Mouse (Mus musculus): Measurements from ENCODE around the gene Stxbp6.

Stxbp6 gene

DNA sequence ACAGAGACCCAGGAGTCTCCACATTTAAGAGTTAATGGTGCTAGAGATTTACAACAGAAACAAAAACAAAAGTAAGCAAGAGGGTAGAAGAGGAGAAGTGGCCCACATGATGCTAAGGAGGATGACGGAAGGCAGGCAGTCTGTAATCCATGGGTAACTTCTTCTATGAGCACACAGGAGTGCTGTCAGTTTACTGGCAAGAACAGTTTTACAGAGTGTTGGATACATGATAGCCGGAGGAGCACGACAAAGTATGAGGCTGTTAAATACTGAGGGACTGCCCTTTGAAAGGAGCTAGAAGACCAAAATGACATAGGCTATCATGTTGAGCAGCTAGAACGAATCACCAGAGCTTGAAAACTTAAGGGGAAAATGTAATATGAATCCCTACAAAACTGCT, 81.7 kb downstream of the Stxbp6 start:
- DNase-seq = no peak

DNA sequence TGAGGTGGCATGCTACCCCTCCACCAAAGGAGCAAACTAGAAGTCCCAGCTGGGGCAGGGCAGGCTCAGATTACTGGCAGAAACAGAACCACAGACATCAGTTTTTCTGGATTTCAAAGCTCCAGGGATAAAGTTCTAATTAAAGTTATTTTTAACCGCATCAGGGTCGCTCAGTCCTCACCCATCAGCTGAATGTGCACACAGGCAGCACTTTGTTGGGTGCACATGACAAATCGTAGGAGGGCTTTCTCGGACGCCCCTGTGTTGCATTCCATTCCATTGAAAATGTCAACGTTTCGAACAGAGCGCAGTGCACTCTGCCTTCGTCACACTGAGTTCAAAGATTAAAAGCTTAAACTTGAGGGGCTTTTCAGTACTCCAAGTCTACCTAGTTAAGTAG, 84.1 kb downstream of the Stxbp6 start:
- DNase-seq = no peak

DNA sequence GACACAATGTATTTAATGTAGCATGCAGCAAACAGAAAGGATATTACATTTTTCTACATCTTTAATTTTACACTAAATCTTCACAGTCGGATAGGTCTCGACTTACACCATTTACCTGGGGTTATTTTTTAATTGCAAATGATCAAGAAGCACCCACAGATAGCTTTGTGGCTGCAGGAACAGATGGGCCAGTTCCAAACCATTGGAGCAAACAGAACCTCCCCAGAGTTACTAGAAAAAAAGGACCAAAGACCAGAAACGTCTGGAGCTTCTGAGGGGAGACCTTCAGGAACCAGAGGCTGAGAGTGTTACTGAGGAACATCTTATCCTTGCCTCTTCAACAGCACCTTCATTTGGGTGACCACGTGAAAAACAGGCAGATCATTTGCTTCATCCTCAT, 85.5 kb downstream of the Stxbp6 start:
- DNase-seq = no peak

DNA sequence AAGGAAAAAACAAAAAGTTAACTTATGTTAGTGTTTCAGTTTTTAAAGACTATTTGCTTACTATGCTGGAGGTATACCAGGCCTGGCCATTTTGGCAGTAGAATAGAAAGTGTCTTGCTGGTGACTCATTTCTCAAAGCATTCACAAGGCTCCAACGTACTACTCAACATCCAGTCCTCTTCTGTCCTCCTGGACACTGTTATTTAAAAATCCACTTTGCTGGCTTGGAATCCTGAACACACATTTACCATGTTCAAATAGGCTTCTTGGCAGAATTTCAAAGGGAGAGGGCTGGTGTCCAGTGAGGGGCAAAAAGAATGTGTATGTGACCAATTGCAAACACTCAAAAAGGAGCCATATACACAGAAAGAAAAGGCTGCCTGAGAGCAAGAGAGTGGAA, 86.7 kb downstream of the Stxbp6 start:
- no peak for DNase-seq

DNA sequence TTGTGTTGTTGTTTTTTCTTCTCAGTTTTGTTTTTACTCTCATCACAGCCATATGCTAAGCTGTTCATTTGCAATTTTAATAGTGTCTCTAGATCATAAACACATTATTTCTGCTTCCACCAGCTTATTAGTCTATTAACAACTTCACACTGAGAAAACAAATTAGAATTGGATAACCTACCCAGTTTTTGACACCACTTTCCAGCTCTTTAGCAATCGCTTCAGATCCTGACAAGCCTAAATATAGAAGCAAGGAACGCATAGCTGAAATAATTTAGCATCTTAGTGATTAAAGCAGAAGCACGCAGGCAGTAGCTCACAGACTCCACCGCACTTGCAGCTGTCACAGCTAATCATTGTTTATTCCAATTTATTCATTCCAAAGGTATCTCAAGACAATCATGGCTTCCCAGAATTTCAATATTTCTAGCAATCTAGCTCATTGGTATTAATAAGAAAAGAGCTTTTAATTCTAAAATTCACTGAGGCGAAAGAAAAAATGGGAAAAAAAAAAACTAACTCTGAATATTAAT, 95.1 kb downstream of the Stxbp6 start:
- DNase-seq = no peak

DNA sequence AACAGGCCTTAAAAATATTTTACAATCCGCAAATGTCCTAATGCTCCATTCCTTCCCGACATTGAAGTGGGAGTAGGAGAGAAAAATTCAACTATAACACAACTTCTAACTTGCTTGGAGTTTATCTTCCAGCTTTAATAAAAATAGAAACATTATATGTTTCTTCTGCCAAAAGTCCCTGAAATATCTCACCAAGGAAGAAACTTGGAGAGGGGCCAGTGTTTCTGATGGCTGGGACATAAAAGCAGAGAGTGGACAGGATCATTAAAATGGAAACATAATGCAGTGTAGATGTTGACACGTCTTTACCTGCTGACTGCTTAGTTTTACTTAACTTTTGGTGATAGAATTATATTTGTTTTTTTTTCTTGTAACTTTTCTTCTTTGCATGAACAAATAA, 99.2 kb downstream of the Stxbp6 start:
- no peak for DNase-seq

DNA sequence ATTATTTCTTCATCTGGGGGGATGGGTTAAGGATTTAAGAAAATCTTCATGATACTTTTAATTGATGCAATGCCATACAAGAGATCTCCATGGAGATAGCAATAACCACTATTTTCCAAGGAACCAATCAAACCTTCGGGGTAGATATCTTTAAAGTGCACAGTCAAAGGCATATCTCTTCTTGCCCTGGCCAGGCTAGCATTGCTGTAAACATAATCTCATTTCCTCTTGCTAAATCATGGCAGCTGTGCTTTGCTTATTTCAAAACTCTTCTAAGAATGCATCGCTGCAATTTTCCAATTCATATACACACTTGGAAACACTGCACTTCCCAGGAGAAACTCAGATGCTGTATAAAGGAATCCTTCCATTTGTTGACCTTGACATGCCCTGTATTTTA, 103.0 kb downstream of the Stxbp6 start:
- DNase-seq = no peak

DNA sequence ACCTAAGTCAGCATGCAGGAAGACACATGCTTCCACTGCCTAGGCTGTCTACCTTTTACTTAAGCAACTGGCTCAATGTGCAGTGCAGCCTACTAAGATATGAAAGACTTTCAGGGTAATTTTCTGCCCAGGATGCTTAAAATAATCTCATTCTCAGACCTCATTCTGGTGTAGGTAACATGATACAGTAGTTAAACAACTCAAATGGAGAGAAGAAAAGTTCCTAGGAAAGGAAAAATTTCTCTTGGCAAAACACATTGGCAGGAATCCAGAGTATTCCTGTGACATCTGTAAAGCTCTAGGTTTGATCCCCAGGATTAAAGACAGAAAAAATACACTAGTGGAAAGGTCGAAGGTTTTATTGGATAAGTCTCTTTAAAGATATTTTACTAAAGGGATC, 107.1 kb downstream of the Stxbp6 start:
- DNase-seq = no peak

DNA sequence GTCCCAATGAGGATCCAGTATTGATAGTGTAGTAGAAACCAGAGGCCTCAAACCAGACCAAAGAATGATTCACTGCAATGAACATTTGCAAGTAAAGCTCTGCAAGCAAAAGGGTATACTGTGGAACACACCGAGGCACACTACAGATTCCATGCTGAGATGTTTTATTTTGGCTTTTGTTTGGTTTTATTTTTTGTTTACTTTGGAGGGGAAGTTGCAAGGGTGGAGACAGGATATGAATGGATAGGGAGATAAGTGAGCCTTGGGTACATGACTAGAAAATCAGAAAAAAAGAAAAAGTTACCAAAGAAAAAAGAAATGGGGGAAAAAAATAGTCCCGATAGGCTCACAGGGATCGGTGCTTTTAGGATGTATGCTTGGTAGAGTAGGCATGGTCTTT, 117.0 kb downstream of the Stxbp6 start:
- no peak for DNase-seq

DNA sequence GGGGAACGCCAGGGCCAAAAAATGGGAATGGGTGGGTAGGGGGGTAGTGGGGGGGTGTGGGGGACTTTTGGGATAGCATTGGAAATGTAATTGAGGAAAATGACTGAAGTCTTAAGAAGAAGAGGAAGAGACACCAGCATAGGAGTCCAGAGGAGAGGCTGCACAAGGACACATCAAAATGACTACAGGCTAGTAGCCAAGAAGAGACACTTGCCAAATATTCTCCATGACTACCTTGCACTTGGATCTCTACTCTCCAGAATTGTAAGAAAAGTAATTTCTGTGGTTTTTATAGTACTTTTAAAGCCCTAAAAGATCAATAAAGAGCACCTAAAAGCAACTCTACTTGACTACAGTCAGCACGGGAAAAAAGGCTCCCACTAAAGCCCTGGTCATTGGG, 121.4 kb downstream of the Stxbp6 start:
- DNase-seq = no peak

DNA sequence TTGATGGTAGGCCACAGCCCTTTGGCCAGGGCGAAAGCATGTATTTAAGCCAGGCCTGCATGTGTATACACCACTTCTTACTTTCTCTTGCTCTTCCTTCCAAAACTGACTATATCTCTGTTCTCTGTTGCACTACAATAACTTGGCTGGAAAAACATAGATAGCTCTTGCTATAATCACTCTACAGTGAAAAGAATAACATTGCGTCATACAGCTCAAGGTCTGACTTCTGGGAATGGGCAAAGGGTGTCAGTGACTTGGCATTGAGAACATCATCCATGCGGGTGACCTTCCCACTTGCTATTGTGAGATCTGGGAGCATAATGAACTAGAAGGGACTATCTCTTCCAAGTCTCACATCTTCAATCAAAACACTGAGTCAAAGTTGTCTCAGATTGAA, 122.4 kb downstream of the Stxbp6 start:
- no peak for DNase-seq

DNA sequence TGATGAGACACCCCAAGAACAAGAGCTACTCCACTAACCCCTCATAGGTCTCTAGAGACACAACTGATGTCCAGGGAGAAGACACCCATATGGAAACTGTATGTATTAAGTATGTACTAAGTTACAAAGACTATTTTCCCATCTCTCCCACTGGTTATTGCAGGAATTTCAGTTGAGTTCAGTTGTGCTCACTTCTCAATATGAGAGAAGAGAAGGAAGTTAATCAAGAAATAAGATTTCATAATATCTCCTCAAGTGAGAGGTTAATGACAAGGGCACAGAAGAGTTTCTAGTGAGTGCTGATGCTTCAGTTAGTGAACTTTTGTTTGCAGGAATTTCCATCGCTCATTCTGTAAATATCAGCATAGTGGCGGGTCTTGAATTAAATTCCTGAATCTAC, 124.0 kb downstream of the Stxbp6 start:
- DNase-seq = no peak

DNA sequence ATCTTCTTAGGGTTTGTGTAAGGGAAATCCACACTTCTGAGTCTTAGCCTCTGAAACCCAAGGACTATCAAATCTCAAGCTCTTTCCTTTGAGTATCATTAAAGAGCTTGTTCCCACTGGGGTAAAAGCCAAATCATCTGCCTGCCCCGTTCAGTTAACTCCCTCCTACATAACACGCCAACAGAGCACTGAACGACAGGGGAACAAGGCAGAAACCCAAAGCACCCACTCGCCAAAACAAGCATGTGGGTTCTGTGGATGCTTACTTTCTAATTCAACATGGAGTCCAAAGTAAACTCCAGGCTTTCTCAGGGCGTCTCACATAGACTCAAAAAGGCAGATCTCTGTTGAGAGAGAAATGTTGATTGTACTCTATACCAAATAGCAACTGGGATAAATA, 126.7 kb downstream of the Stxbp6 start:
- no peak for DNase-seq

DNA sequence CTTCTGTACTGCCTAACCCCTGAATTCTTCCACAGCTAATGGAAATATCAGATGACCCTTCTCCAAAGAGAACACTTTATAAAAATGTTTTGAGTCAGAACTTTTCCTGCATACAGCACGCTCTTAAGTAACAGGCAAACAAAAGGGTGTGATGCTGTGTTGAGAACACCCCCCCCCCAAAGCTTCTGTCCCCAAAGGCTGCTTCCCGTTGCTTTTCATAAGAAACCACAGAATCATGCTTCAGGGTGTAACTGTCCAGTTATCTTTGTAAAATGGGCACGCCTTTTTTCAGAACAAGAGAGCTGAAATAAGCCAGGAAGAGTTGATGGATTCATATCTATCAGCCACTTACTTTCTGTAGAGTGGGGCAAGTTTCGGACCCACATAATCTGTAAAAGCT, 134.2 kb downstream of the Stxbp6 start:
- DNase-seq = no peak

DNA sequence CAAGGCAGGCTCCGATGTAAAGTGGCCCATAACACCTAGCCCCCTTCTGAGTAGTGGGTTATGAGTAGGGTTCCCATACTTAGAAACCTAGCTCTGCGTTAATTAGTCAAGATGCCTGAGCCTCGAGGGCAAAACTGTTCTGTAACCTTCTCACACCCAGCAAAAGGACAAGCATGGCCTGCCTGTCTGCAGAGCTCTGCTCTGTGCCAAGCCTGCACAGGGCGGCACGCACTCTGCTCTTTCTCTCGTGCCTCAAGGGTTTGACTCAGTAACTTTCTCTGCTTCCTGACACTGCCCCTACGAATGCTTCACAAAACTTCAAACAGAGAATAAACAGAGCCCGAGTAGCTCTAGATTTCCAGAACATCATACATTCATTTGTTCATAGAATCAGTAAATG, 135.4 kb downstream of the Stxbp6 start:
- DNase-seq = no peak

DNA sequence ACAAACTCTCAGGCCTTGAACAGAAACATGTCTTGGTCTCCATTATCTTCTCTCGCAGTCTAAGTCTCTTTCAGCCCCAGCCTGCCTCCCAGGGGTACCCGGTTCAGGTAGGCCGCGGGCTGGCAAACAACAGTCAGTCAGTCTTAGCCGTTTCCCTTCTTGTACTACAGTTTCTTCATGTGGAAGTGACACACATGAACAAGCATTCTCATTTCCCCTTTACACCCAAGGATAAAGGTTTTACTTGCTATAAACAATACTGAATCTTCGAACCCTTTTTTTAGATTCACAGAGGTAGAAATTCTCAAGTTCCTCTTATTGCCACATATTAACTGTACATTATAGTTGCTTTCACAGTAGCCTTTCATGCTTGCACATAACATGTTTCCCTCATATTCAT, 141.6 kb downstream of the Stxbp6 start:
- DNase-seq = no peak

DNA sequence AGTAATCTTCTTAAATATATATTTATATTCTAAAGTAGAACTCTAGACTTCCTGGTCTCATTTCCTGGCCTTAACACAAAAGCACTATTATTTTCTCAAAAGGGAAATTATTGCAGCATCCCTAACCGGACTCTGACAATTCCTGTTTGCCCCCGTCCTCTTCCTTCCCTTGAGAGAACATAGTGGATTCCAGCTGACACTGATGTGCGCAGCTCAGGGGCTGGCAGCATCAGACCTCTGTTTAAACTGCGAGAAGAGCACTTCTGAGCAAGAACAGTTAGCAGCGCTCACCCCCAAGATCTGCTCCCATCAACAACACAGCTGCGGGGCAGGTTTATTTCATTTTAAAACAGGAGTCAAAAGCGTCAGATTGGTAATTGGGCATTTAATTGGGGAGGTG, 142.8 kb downstream of the Stxbp6 start:
- no peak for DNase-seq

DNA sequence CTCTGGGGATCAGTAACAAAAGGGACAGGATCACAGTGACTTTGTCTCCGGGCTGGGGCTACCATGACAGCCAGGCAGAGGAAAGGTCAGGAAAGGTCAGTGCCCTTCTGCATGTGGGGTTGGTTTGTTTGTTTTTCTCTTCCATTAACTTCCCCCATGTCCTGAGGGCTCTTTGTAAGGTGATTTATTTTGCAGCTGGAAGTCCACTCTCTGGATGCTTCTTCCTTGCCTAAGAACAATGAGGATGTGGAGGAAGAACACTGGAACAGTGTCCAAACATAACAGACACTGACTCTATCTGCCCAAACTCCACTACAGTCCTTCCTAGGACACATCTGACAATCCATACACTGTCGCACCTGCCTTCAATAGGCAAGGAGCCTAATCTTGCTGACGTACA, 146.1 kb downstream of the Stxbp6 start:
- no peak for DNase-seq

DNA sequence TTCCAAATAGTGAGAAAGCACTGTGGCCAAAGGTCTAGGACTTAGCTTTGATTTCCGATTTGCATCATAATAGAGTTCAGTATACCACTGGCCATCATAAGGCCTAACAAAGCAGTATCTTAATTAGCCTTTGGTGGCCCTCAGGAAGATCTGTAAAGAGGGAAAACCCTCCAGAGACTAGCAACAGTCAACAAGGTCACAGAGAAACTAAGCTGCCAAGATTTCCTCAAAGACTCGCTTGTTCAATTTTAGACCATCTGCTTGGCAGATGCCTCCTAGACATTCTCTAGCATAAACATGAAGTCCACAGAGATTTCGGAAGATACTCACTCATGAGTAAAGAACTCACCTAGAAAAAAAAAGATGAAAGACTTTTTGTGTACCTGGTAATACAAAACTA, 148.6 kb downstream of the Stxbp6 start:
- DNase-seq = no peak

DNA sequence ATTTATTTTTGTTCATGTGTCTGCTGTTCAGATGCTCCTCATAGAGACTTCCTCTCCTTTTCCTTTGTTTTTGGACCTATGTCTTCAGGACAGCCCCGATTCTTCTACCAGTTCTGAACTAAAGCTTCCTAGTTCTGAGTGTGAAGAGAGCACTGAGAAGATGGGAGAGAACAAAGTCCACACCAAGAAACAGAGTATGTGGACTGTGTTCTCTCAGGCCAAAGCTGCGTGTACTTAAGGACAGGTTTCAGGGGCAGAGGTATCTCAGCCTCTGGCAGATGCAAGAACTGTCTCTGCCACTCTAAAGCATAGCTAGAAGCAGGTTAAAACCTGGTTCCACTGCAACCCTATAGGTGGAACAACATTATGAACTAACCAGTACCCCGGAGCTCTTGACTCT, 151.2 kb downstream of the Stxbp6 start:
- no peak for DNase-seq

DNA sequence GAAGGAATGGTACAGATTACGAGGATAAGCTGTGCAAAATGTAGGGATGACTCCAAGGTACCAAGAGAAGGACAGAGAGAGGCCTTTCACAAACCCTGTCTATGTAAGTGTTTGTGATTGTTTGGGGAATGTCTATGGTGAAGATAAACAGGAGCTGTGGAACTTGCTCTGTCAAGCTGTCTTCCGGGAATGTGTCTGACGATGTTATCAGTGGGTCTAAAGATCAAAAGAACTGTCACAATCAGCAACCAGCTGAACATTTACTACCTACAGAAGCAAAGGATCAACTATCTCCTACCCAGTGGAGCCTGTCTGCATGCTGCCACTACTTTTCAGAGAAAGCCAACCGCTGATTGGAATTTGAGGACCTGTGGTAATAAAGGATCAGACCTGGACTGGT, 152.3 kb downstream of the Stxbp6 start:
- DNase-seq = no peak

DNA sequence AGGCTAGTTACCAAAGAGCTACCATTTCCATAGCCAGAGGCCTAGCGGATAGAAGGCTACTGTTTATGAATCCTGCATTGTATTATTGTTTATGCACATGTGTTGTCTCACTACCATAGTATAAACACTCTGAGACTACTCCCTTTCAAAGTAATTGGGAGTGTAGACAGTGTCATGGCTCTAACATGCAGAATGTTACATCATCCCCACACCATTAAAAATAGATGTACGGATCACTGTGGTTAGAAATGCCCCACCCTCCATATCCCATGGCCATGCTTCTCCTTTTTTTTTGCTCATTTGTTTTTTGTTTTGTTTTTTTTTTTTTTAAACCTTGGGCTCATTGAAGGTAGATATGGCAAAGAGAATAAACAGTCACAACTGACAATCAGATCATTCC, 154.9 kb downstream of the Stxbp6 start:
- DNase-seq = no peak

DNA sequence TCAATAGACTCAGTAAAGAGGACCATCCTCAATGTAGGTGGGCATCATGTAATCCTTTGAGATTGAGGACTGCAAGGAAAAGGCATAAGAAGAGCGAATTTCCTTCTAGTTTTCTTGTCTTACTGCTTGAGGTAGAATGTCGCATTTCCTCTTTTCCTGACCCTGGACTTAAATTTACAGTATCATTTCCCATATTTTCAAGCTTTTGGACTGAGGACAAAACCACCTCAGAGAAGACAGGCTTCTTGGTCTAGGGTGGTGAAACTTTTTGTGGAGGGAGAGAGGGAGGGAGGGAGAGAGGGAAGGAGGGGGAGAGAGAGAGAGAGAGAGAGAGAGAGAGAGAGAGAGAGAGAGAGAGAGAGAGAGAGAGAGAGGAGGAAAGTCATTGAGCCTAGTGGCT, 155.6 kb downstream of the Stxbp6 start:
- no peak for DNase-seq

DNA sequence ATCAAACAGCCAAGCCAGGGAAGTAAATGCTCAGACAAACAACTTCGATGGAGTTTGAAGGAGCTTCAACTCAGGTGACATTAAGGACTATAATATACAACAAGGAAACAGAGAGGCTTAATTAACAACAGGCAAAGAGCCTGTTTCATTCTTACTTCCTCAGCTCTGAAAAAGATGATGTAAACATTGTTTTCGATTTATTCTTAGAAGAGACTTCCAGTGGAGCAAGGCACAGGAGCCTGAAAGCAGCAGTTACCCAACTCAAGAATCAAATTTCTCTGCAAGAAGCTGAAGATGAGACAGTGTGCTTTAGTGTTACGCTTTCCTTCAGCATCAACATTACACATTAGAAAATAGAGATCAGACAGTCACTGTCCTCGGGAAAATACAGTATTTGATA, 160.7 kb downstream of the Stxbp6 start:
- DNase-seq = no peak

DNA sequence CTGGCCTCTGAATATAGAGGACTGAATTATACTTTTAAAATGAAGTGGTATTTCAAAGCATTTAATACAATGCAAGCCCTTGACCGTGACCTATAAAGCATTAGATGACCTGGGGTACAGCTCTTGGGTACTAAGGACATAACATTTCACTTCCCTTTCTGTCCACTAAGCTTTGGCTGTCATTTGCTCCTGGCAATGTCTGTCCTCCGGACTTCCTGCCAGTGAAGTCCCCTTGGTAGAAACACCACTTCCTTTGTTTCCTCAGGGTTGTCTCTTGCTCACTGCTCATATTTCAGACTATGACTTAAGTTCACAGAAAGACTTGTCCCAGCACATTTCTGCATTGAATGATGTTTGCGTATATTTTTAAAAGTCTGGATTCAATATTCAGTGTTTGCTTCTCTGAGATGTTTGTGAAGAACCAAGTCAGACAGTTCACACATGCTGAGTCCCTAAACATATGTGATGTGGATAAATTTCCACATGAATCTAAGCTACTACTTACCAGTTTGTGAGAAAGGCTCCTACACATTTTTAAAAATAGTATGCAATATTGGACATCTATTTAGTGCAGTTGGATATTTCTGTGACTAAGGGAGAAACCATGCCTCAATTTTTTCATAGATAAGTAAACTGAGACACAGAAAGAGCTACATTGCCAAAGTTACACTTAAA, 166.3 kb downstream of the Stxbp6 start:
- DNase-seq = no peak

DNA sequence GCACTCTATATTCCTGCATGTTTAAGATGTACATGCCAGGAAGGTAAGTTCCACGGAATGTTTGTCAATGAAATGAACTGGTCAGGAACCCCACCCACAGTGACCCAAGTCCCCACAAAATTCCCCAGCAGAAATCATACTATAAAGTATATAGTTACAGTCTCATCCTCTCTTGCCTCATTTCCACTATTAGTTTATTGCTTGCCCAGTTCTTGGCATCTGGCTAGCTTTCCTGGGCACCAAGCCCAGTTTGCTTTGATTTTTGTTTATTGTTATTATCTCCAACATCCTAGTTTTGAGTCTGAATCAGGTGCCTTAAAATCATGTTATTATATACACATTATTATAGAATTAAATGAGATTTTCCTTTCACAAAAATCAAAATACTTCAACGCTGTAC, 168.5 kb downstream of the Stxbp6 start:
- DNase-seq = no peak

Data from cerebellum, adult 11-12 months (tissue).